Mouse (Mus musculus) 3134 (cell line): ENCODE measurements around the gene Dgkh.
"Not testable (repeated sequence)": the region's sequence is repeated elsewhere in the genome, so short reads cannot be mapped to it uniquely, and the experiment has no call there.

Experiments used
- DNase-seq: peaks from one replicate; pipeline ENCODE4 v3.0.0-alpha.2; 2011; ENCODE audit warnings: low spot score; ENCODE audit not compliant: insufficient read length; ENCODE audit errors: extremely low read depth

Dgkh gene

GRCm38 (mm10) chr14:78724414-78725306 is 7.9 kb downstream of the Dgkh start:
- no peak for DNase-seq

DNA sequence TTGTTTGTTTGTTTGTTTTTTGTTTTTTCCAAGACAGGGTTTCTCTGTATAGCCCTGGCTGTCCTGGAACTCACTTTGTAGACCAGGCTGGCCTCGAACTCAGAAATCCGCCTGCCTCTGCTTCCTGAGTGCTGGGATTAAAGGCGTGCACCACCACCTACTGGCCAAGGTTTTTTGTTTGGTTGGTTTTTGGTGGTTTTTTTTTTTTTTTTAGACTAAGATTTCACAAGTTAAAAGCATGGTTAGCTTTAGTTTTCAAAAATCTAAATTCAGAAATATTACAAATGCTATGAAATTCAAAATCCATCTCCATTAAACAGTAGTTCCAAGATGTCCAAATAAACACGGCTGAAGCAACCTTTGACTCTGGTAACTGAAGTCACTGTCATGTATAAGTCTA is 8.9 kb downstream of the Dgkh start:
- DNase-seq, result not testable (repeated sequence)

DNA sequence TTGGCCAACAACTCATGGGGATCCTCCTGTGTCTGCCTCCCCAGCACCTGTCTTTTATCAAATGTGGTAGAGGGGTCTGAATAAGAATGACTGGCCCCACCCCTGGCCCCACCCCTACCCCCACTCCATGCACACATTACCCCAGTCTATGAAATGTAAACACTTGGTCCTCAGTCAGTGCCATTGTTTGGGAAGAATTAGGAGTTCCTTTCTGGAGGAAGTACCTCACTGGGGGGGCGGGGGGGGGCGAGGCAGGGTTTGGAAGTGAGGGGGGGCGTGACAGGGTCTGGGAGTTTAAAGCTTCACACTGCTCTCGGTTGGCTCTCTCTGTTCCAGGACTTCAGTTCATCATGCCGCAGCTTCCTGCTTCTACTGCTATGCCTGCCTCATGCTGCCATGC is 10.5 kb downstream of the Dgkh start:
- no peak for DNase-seq

DNA sequence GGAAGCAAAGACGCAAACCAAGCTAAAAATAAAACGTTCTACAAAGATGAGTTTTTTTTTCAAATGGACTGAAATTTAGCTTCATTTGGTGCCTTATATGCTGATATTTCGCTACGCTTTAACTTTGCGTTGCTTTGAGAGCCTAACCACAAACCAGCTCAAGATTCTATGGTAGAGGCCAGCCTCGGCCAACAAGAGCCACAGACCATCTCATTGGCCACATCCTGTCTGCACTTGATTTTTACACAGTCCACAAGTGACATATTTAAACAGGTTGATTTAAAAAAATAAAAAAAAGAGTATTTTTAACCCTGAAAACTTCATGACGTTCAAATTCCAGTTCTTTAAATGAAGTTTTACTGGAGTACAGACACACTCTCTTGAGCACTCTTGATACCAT is 16.5 kb downstream of the Dgkh start:
- DNase-seq, result no peak

DNA sequence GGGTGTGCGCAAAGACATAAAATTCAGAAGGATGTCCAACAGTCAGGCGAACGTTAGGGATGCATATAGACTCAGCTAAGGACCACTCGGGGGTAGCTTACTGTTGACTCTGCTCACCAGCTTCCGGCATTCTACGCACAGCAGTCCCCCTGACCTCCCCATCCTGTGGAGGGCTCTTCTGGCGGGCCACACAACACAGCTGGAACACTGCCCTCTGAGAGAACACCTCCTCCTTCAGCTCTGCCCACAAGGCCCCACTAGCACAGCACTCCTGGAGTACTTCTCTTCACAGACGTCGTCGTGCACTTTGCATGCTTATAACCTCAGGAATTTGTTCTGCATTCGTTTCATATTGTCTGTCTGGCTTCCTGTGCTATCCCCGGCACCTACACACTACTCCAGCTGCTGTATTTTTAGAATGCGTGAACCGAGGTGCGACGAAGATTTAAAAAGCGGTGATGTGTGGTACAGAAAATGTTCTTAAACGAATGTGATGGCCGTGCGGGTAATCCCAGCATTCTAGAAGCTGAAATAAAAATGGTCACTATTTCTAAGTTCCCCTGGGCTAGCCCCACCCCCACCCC is 19.9 kb downstream of the Dgkh start:
- no peak for DNase-seq

DNA sequence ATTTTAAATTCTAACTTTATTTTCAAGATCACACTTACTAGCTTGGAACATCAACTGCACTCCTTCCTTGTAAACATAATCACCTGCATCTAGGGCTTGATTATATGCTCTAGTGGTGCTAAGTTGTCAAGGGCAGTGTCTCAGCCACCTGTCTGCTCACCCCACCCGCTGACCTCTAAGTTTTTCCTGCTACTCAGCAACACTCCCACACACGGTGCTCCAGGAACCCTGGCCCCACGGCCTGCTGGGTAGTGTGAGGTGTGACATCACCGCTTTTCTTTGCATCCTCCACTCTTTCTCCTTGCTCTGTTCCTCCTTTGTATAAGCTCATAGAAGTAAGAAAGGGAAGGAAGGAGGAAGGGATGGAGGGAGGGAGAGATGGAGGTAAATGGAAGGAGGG is 21.9 kb downstream of the Dgkh start:
- no peak for DNase-seq

DNA sequence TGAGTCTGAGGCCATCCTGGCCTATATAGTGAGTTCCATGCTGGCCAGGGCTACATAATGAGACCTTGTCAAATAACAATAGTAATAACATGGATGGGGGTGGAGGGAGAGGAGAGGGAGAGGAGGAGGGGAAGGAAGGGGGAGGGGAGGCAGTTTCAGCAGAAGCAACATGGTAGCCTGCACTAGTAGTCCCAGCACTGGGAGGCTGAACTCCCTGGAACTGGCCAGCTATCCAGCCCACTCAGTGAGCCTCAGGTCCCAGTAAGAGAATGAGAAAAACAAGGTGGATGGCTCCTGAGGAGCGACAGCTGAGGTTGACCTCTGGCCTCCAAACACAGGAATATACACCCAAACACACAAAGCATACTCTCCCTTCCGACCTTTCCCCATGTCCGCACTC is 27.0 kb downstream of the Dgkh start:
- no peak for DNase-seq

DNA sequence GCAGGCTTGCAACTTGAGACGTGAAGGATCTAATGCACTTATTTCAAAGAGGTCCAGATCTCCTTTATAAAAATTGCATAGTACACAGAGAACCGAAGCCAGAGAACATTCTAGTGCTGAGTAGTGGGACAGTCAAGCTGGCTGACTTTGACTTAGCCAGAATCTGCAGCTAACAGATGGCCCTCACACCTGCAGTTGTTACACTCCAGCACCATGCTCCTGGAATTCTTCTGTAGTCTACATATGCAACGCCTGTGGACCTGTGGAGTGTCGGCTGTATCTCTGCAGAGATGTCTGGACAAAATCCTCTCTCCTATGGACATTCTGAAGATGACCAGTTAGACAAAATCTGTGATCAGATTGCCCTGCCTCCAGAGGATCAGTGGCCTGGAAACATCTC is 28.6 kb downstream of the Dgkh start:
- DNase-seq, result no peak

DNA sequence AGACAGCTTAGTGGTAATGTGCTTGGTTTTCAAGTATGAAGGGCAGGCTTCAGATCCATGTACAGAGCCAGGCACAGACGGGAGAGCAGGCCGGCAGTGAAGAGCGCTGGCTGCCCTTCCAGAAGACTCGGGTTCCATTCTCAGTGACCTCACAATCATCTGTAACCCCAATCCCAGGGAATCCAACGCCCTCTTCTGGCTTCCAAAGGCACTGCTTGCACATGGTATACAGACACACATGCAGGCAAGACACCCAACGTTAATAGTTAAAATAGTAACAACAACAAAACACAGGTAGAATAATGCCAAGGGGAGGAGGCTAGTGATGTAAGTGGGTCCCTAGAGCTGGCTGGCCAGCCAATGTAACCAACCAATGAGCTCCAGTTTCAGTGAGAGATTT is 29.2 kb downstream of the Dgkh start:
- no peak for DNase-seq

DNA sequence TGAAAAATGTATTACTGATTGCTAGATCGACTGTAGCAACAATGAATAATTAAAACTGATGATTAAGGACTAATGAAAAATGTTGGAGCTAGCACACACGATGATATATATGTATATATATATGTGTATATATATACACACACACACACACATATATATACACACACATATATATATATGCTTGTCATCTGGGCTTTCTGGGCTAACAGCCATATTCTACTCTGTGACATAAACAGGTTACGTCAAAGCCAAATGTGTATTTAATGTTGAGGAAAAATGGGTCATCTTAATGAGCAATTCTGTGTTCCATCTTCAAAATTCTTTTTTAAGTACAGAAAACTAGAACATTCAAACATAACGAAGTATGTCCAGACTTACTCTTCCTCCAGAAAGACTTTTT is 30.5 kb downstream of the Dgkh start:
- no peak for DNase-seq

GRCm38 (mm10) chr14:78701501-78701900 is 31.1 kb downstream of the Dgkh start:
- no peak for DNase-seq

GRCm38 (mm10) chr14:78701087-78701486 is 31.5 kb downstream of the Dgkh start:
- DNase-seq, result no peak

DNA sequence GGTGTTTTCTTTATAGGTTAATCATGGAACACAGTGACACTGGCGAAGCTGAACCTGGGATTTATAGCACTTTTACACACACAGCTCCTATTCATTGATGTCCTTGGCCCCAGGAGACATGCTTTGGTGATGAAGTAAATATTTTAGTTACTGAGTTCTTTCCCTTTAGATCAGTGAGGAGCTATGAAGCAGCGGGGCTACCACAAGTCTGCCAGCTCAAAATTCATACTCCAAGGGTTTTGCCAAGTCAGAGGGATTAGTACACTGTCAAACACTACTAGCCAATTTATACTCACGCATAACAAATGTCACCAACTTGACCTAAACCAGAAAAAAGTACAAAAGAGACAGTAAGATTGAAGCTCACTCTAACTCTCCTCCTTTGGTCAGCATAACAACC is 32.9 kb downstream of the Dgkh start:
- DNase-seq, result no peak

GRCm38 (mm10) chr14:78699196-78699595 is 33.4 kb downstream of the Dgkh start:
- no peak for DNase-seq

- DNase-seq, result no peak
Measured at GRCm38 (mm10) chr14:78694121-78694520, 38.5 kb downstream of the Dgkh start.

- no peak for DNase-seq
Measured at GRCm38 (mm10) chr14:78692602-78693001, 40.0 kb downstream of the Dgkh start.

DNA sequence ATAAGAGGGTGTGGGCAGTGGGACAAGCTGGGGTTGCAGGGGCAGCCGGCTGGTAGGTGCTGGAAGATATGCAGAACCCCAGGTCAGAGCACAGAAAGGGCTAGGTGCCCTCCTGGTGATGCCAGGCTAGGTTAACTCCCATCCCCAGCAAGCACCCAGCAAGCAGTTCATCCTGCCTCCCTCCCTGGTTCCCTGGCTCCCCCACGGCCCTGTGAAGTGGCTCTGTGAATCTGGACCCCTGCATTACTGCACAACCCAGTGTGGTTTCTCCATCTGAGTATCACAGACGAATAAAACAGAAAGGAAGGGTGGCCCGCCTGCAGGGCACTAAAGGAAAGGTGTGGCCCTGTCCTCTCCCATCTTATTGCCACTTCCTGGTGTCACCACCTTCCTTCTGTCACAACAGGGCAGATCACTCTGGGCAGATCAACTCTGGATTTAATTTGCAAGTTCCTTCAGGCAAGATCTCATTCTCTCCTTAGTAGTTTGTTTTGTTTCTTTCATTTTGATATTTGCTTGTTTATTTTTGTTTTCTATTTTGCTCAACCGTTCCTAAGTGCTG is 40.6 kb downstream of the Dgkh start:
- no peak for DNase-seq

DNA sequence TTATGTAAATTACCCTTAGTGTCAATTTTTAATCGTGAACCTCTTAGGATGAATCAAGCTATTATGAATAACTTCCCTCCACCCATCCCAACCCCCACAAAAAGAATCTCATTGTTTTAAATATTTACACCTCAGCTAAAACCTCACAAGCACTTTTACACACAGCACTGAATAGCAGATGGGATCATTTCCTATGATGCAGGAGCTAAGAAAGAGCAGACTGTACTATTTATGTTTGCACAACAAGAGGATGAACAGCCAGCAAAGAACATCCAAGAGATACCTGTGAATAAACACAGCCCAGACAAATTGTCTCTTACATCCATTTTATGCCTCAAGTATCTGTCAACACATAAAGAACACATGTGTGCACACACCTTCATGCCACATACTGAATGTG is 41.7 kb downstream of the Dgkh start:
- DNase-seq, result no peak

DNA sequence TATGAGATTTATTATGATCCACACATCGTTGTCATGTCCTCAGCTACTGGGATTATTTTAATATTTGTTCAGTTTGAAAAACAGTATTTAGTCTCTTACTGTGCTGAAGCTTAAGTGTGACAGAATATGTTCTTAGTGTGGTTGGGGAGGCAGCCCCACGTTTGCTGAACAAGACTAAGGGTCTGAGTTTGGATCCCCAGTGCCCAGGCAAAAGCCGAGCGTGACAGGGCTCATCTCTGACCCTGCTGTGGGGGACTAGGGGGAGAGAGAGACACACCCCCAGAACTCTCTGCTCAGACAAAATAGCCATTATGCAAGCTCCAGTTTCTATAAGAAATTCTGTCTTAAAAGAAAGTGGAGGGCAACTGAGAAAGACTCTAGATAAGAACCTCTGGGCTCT is 42.2 kb downstream of the Dgkh start:
- DNase-seq, result no peak

DNA sequence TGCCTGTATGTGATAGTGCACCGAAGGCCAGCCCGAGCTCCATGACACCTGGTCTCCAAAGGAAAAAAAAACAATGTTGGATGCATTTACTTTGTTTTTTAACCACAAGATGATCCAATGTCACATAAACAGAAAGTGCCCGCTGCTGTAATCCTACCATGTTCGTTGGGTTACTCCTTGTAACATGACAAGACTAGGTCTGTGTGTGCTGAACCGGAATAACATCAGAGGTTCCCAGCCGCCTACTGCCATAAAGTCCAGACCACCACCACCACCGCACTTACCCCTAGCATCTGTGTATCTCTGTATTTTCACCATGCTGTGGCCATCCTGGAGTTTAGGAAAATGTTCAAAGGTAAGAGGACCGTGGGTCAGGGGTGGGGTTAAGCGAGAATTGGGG is 42.6 kb downstream of the Dgkh start:
- no peak for DNase-seq

GRCm38 (mm10) chr14:78687716-78688115 is 44.9 kb downstream of the Dgkh start:
- no peak for DNase-seq

GRCm38 (mm10) chr14:78686701-78687100 is 45.9 kb downstream of the Dgkh start:
- DNase-seq, result no peak
